Mouse (Mus musculus) spleen, postnatal 10 days (tissue): ENCODE measurements at regions not wholly inside any gene's neighbourhood (a gene's known extent, or its start where the extent isn't known, plus 50 kb on each side); places are given as distances from the start of the nearest gene placed in this dataset.

ENCODE experiments used
- DNase-seq, 2 experiments: peaks; one replicate each; pipeline ENCODE4 v3.0.0; 2021 to 2022; ENCODE audit warnings: low spot score in 2 of 2

- no peak for DNase-seq
Observed at GRCm38 (mm10) chr4:105390378-105390777, 233.2 kb downstream of the Plpp3 start.

- no peak for DNase-seq
Observed at GRCm38 (mm10) chr4:105394366-105394765, 237.2 kb downstream of the Plpp3 start.

- DNase-seq: no peak
Observed at GRCm38 (mm10) chr4:105397451-105397850, 240.3 kb downstream of the Plpp3 start.

- no peak for DNase-seq
Observed at GRCm38 (mm10) chr4:105402021-105402420, 244.9 kb downstream of the Plpp3 start.

- no peak for DNase-seq
Observed at GRCm38 (mm10) chr4:105403169-105403568, 246.0 kb downstream of the Plpp3 start.

GRCm38 (mm10) chr4:105403686-105404085 lies 246.5 kb downstream of the Plpp3 start:
- DNase-seq: no peak

- DNase-seq: no peak
Observed at GRCm38 (mm10) chr4:105405728-105406127, 248.6 kb downstream of the Plpp3 start.

GRCm38 (mm10) chr4:105406786-105407464 lies 249.8 kb downstream of the Plpp3 start:
- DNase-seq: no peak

- no peak for DNase-seq
Observed at GRCm38 (mm10) chr4:105408896-105409295, 251.7 kb downstream of the Plpp3 start.

- no peak for DNase-seq
Observed at GRCm38 (mm10) chr4:105417166-105417565, 260.0 kb downstream of the Plpp3 start.

- no peak for DNase-seq
Observed at GRCm38 (mm10) chr4:105422466-105422865, 265.3 kb downstream of the Plpp3 start.

GRCm38 (mm10) chr4:105423727-105424201 lies 266.6 kb downstream of the Plpp3 start:
- DNase-seq: no peak

GRCm38 (mm10) chr4:105425086-105425485 lies 267.9 kb downstream of the Plpp3 start:
- no peak for DNase-seq

- DNase-seq: no peak
Observed at GRCm38 (mm10) chr4:105427581-105427980, 270.4 kb downstream of the Plpp3 start.

- DNase-seq: no peak
Observed at GRCm38 (mm10) chr4:105429381-105430100, 272.4 kb downstream of the Plpp3 start.

- no peak for DNase-seq
Observed at GRCm38 (mm10) chr4:105432461-105432860, 275.3 kb downstream of the Plpp3 start.

GRCm38 (mm10) chr4:105437141-105437540 lies 280.0 kb downstream of the Plpp3 start:
- DNase-seq: no peak

- DNase-seq: no peak
Observed at GRCm38 (mm10) chr4:105449046-105449860, 292.1 kb downstream of the Plpp3 start.

GRCm38 (mm10) chr4:105450881-105451280 lies 293.7 kb downstream of the Plpp3 start:
- DNase-seq: no peak

GRCm38 (mm10) chr4:105451871-105452270 lies 294.7 kb downstream of the Plpp3 start:
- DNase-seq: no peak

- DNase-seq: no peak
Observed at GRCm38 (mm10) chr4:105456955-105457621, 299.9 kb downstream of the Plpp3 start.
